In genomic region chrX:169996926-169997325, GRCm38 (mm10) we compare ENCODE assay signal across 8 mouse cellular contexts. TPM values are rescaled to one million over a fixed set of nuclear protein-coding genes. Genes with fewer than 3 reads are reported as not detected.
A peak's percentile ranks its signal among the peaks of the same experiment; 100 is the strongest.
DNase-seq lines count a peak whose midpoint lies in the region; ATAC-seq and TF ChIP-seq lines count a peak whose summit lies in the region.
"Not testable (repeated sequence)": the region's sequence is repeated elsewhere in the genome, so short reads cannot be mapped to it uniquely, and the experiment has no call there.

No protein-coding gene starts in this region.

- 72% methylated on average over 46 of the region's 46 CpGs for WGBS in embryonic facial prominence, embryonic 14.5 days
- whole genome bisulfite sequencing in heart, embryonic 13.5 days: no CpG with 5 or more reads among the region's 46 CpGs
- WGBS in stomach, postnatal 0 days: 49% methylated on average over 46 of the region's 46 CpGs

- peak overlapping the region; percentile 56 for H3K9ac ChIP-seq in embryonic facial prominence, embryonic 14.5 days (ENCODE audit: low read depth, low read length)
- not testable (repeated sequence) for H3K9ac ChIP-seq in heart, embryonic 13.5 days
- peak overlapping the region; percentile 60 for H3K9ac ChIP-seq in stomach, postnatal 0 days (ENCODE audit: low read length)

- peaks cover 74% of the 10 kb centered on the region for H3K9me3 ChIP-seq in embryonic facial prominence, embryonic 14.5 days (ENCODE audit: control insufficient read depth, low read length)
- peaks cover 13% of the 10 kb centered on the region for H3K9me3 ChIP-seq in heart, embryonic 13.5 days
- H3K9me3 ChIP-seq in stomach, postnatal 0 days (ENCODE audit: control insufficient read depth, low read length): peaks cover 26% of the 10 kb centered on the region

- not testable (repeated sequence) for H3K4me1 ChIP-seq in embryonic facial prominence, embryonic 14.5 days (ENCODE audit: control insufficient read depth, insufficient read depth, low read length); heart, embryonic 13.5 days; stomach, postnatal 0 days (replicated peaks; ENCODE audit: control insufficient read depth, insufficient read depth)

- ATAC-seq in embryonic facial prominence, embryonic 14.5 days (ENCODE audit: low read depth): peak; percentile 53
- ATAC-seq in heart, embryonic 13.5 days (ENCODE audit: extremely low read depth, insufficient number of reproducible peaks, low FRiP score, low TSS enrichment): not testable (repeated sequence)
- peak; percentile 62 for ATAC-seq in stomach, postnatal 0 days (ENCODE audit: low FRiP score, low TSS enrichment)

- peak overlapping the region; percentile 39; the same call in 1 of the 2 replicates for H3K27ac ChIP-seq in embryonic facial prominence, embryonic 14.5 days (replicated peaks; ENCODE audit: low read depth, low read length)
- H3K27ac ChIP-seq in heart, embryonic 13.5 days (replicated peaks): not testable (repeated sequence)
- 0 out of 2 replicates have a peak overlapping the region, but pooled peaks have one; percentile 67 for H3K27ac ChIP-seq in stomach, postnatal 0 days (replicated peaks)

- H3K4me2 ChIP-seq in embryonic facial prominence, embryonic 14.5 days (ENCODE audit: low read depth, low read length): peak overlapping the region; percentile 84
- 0 out of 2 replicates have a peak overlapping the region, but pooled peaks have one; percentile 81 for H3K4me2 ChIP-seq in heart, embryonic 13.5 days
- peak overlapping the region; percentile 94 for H3K4me2 ChIP-seq in stomach, postnatal 0 days (replicated peaks; ENCODE audit: low read depth)

- H3K4me3 ChIP-seq in embryonic facial prominence, embryonic 14.5 days (ENCODE audit: low read depth, low read length): peak overlapping the region; percentile 41
- not testable (repeated sequence) for H3K4me3 ChIP-seq in heart, embryonic 13.5 days
- peak overlapping the region; percentile 43 for H3K4me3 ChIP-seq in stomach, postnatal 0 days (ENCODE audit: low read depth, low read length)

- H3K36me3 ChIP-seq in embryonic facial prominence, embryonic 14.5 days (ENCODE audit: control insufficient read depth, insufficient read depth, low read length); heart, embryonic 13.5 days; stomach, postnatal 0 days (ENCODE audit: control insufficient read depth, insufficient read depth, low read length): not testable (repeated sequence)

- H3K27me3 ChIP-seq in embryonic facial prominence, embryonic 14.5 days (replicated peaks; ENCODE audit: control insufficient read depth, insufficient read depth, low read length); heart, embryonic 13.5 days (replicated peaks); stomach, postnatal 0 days (ENCODE audit: control insufficient read depth, insufficient read depth, low read length): not testable (repeated sequence)

- TF ChIP-seq CTCF in stomach, postnatal 0 days (IDR thresholded peaks at IDR 0.05; ENCODE audit: low read depth): not testable (repeated sequence)

- DNase-seq in B cell, adult 2 months: peak; percentile 96 to 99
- DNase-seq in adrenal gland, postnatal 14 days: peak; percentile 93
- DNase-seq in embryonic facial prominence, embryonic 14.5 days (ENCODE audit: low spot score); stomach, postnatal 0 days (ENCODE audit: low spot score): not testable (repeated sequence)
- peak; percentile 86 to 93 for DNase-seq in kidney, postnatal 4 days
- peak; percentile 87 to 93 for DNase-seq in lung, adult 18-20 months
- peak; percentile 81 for DNase-seq in ovary, postnatal 10 days (ENCODE audit: low spot score)

- not testable (repeated sequence) for TF ChIP-seq EP300 in stomach, postnatal 0 days (optimal IDR thresholded peaks at IDR 0.05)

RNA-seq across cellular contexts. Expression of gene Gm21887, which starts 12.5 kb away (rescaled TPM):
- 129 and 342 TPM in 2 replicates for total RNA-seq in adrenal gland, postnatal 14 days (2021)
- 128 and 129 TPM in 2 replicates for polyA plus RNA-seq in embryonic facial prominence, embryonic 14.5 days (2014; fragmentation: Nextera tagmentation; extraction: Ambion mirVana)
- 101 and 109 TPM in 2 replicates for polyA plus RNA-seq in heart, embryonic 13.5 days (2015; fragmentation: Nextera tagmentation; extraction: Ambion mirVana)
- polyA plus RNA-seq in stomach, postnatal 0 days (2015; fragmentation: Nextera tagmentation; extraction: Ambion mirVana): 90.6 and 93.1 TPM in 2 replicates
